Mouse (Mus musculus) c-Kit-negative CD71-positive TER-119-positive erythroid progenitor cells, embryonic 14.5 days (primary cell): Measurements from ENCODE around the gene Ddah2.

Experiments
- DNase-seq: peaks from one replicate; pipeline ENCODE4 v3.0.0-alpha.2; 2013; ENCODE audit warnings: low read depth, low spot score

Ddah2 gene

GRCm38 (mm10) chr17:35103221-35103690 is 44.4 kb downstream of the Ddah2 start:
- DNase-seq: no peak

GRCm38 (mm10) chr17:35104079-35104478 is 45.2 kb downstream of the Ddah2 start:
- DNase-seq: no peak

- DNase-seq: no peak
Observed at GRCm38 (mm10) chr17:35104754-35105153, 45.9 kb downstream of the Ddah2 start.

- no peak for DNase-seq
Observed at GRCm38 (mm10) chr17:35105740-35106389, 47.0 kb downstream of the Ddah2 start.

GRCm38 (mm10) chr17:35106522-35106921 is 47.7 kb downstream of the Ddah2 start:
- DNase-seq: no peak

GRCm38 (mm10) chr17:35108097-35108496 is 49.3 kb downstream of the Ddah2 start, which contains the start of gene Ly6g5c:
TSS of gene Ly6g5c (plus strand) at chr17:35108279.
- no peak for DNase-seq
